8 mouse cellular contexts compared by ENCODE assay signal in the genomic region with DNA sequence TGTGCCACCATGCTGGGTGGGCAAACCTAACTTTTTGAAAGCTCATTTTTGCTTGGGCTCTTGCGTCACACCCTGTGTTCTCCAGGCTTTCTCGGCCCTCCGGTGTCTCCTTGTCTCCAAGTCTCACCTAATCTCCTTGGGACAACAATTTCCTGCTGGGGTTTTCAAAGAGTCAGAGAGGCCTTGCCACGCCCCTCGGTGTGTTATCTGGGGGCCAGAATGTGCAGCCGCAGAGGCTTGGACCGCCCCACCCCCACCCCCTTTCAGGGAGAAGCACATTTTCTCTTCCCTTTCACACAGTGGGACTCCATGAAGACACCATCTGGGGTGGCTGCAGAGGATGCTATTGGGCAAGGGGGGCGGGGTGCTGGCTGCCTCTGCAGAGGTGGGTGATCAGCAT.
A peak's percentile ranks its signal among the peaks of the same experiment; 100 is the strongest.
DNase-seq lines count a peak whose midpoint lies in the region; ATAC-seq lines count a peak whose summit lies in the region.

No protein-coding gene starts in this region.

- H3K27ac ChIP-seq in intestine, embryonic 14.5 days (ENCODE audit: low read depth) = no peak overlapping the region

- H3K27me3 ChIP-seq in intestine, embryonic 14.5 days (replicated peaks; ENCODE audit: control insufficient read depth, insufficient read depth, low read length) = no peaks in the 10 kb centered on the region

- H3K4me3 ChIP-seq in intestine, embryonic 14.5 days (ENCODE audit: low read depth, low read length) = no peak overlapping the region

- H3K36me3 ChIP-seq in intestine, embryonic 14.5 days (ENCODE audit: control insufficient read depth, insufficient read depth, low read length) = no peaks in the 10 kb centered on the region

- WGBS in intestine, embryonic 14.5 days = 21% methylated on average over 8 of the region's 8 CpGs

- peak; percentile 13 for DNase-seq in kidney, postnatal 10 days
- no peak for DNase-seq in kidney, adult 11 months
- DNase-seq in c-Kit-positive CD71-positive TER-119-negative erythroid progenitor cells, embryonic 14.5 days (ENCODE audit: low read depth) = peak; percentile 96
- DNase-seq in intestine, embryonic 14.5 days (ENCODE audit: low spot score) = peak; percentile 60
- peak; percentile 56 to 78 for DNase-seq in spleen, postnatal 36 days (ENCODE audit: low spot score in 2 of 2)
- DNase-seq in urinary bladder, postnatal 36 days (ENCODE audit: low spot score in 2 of 2) = no peak
- DNase-seq in cerebellum, adult 9-10 months = no peak
- DNase-seq in gastrocnemius, postnatal 4 days (ENCODE audit: low spot score in 2 of 2) = no peak

- no peak overlapping the region for H3K4me2 ChIP-seq in intestine, embryonic 14.5 days (ENCODE audit: low read length)

- peak; percentile 67; the same call in 1 of the 2 replicates for ATAC-seq in intestine, embryonic 14.5 days (replicated peaks; ENCODE audit: low FRiP score, low TSS enrichment, low read depth)

- H3K4me1 ChIP-seq in intestine, embryonic 14.5 days (replicated peaks; ENCODE audit: control insufficient read depth, insufficient read depth, low read length) = peaks cover 6% of the 10 kb centered on the region; the same call in 1 of the 2 replicates

- no peak overlapping the region for H3K9ac ChIP-seq in intestine, embryonic 14.5 days (ENCODE audit: low read length)

- H3K9me3 ChIP-seq in intestine, embryonic 14.5 days (ENCODE audit: control insufficient read depth, low read length) = no peaks in the 10 kb centered on the region

Comparison
In these comparisons a context has a peak if more than half of its experiments do, and no peak if none do; other contexts are left out.
1. DNase-seq: peak in kidney, postnatal 10 days (single experiment), c-Kit-positive CD71-positive TER-119-negative erythroid progenitor cells, embryonic 14.5 days (single experiment), intestine, embryonic 14.5 days (single experiment) and spleen, postnatal 36 days (2 of 2); none in kidney, adult 11 months (single experiment), urinary bladder, postnatal 36 days (0 of 2), cerebellum, adult 9-10 months (single experiment) and gastrocnemius, postnatal 4 days (0 of 2).